Mouse (Mus musculus) lung, postnatal 0 days (tissue): Measurements from ENCODE around the gene Plpp3. TPM values are rescaled to one million over a fixed set of nuclear protein-coding genes. Genes with fewer than 3 reads are reported as not detected.
"Not testable (repeated sequence)": the region's sequence is repeated elsewhere in the genome, so short reads cannot be mapped to it uniquely, and the experiment has no call there.

Experiments
- ATAC-seq: fragments of 200-750 bp; cut with Nextera tagmentation; 2 replicates; pipeline ENCODE4 v1.8.0; 2017; ENCODE audit warnings: moderate library complexity
- DNase-seq: peaks from one replicate; pipeline ENCODE4 v3.0.0-alpha.2; 2016; ENCODE audit warnings: low spot score
- H3K27ac ChIP-seq: fragments of 300-500 bp; sonication (generic); 2 replicates; pipeline ENCODE4 v1.5.1; 2014; ENCODE audit warnings: antibody characterized with exemption, mild to moderate bottlenecking, low read length, mixed read lengths
- H3K27me3 ChIP-seq: fragments of 300-500 bp; sonication (generic); replicated peaks from 2 replicates; pipeline ENCODE4 v1.6.1; 2014; ENCODE audit warnings: low read length, mixed read lengths; ENCODE audit not compliant: insufficient read depth
- H3K36me3 ChIP-seq: fragments of 300-500 bp; sonication (generic); 2 replicates; pipeline ENCODE4 v1.6.1; 2014; ENCODE audit warnings: low read length, mixed read lengths; ENCODE audit not compliant: insufficient read depth
- H3K4me1 ChIP-seq: fragments of 300-500 bp; sonication (generic); 2 replicates; pipeline ENCODE4 v1.6.1; 2014; ENCODE audit warnings: antibody characterized with exemption, low read depth, low read length, mixed read lengths; ENCODE audit not compliant: insufficient read depth
- H3K4me2 ChIP-seq: fragments of 300-500 bp; sonication (generic); replicated peaks from 2 replicates; pipeline ENCODE4 v1.6.1; 2014; ENCODE audit warnings: low read depth, mild to moderate bottlenecking, low read length, moderate library complexity, mixed read lengths
- H3K4me3 ChIP-seq: fragments of 300-500 bp; sonication (generic); 2 replicates; pipeline ENCODE4 v1.5.1; 2014; ENCODE audit warnings: low read depth, low read length
- H3K9ac ChIP-seq: fragments of 300-500 bp; sonication (generic); replicated peaks from 2 replicates; pipeline ENCODE4 v1.6.1; 2014; ENCODE audit warnings: low read depth, mild to moderate bottlenecking
- H3K9me3 ChIP-seq: fragments of 300-500 bp; sonication (generic); 2 replicates; pipeline ENCODE4 v1.6.1; 2016; ENCODE audit warnings: low read length, mixed read lengths
- CTCF ChIP-seq: IDR thresholded peaks from 2 replicates; pipeline ENCODE4 v1.5.1; 2016; ENCODE audit warnings: antibody characterized with exemption, mild to moderate bottlenecking
- EP300 ChIP-seq: IDR thresholded peaks from 2 replicates; pipeline ENCODE4 v1.6.1; 2016; ENCODE audit warnings: antibody characterized with exemption, mild to moderate bottlenecking, control low read depth
- WGBS: fragments of 180-500 bp; shearing (Covaris S2); extraction: QIAGEN DNeasy Blood & Tissue Kit; methylation state at CpG from one replicate; pipeline ENCODE4 v1.1.7; 2014; 5-methylcytosine and 5-hydroxymethylcytosine counted together
- polyA plus RNA-seq: library from polyadenylated mRNA; unstranded; fragments of >200 nt; fragmentation: Nextera tagmentation; extraction: Ambion mirVana; gene quantifications from 2 replicates; pipeline ENCODE4 v1.2.1, GENCODE M21; 2015

Plpp3 gene
- polyA plus RNA-seq, 1 experiment from 2014 or later = 134 TPM

DNA sequence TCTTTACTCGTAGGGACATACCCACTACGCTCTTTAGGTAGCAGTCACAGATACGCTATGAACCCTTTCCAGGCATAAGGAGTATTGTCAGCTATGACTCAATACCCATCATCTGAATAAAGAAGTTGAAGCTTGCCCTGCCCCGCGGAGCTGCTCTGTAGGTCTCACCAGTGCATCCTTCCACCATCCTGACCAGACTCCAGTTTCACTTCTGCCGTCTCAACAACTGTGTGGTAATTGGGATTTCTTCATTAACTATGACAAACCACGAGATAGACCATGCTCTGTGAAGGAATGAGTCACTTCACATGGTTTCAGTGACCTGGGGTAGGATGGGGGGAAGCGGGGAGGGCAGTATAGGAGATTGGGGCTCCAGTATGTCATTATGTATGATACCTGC, 106.5 kb downstream of the Plpp3 start:
- TF ChIP-seq CTCF (no peak), EP300 (no peak)
- no peak overlapping the region for H3K9ac ChIP-seq
- DNase-seq = no peak
- no peak overlapping the region for H3K4me2 ChIP-seq
- H3K36me3 ChIP-seq = no peaks in the 10 kb centered on the region
- H3K27ac ChIP-seq = no peak overlapping the region
- 91% methylated on average over 8 of the region's 8 CpGs for WGBS
- no peaks in the 10 kb centered on the region for H3K4me1 ChIP-seq
- no peak overlapping the region for H3K4me3 ChIP-seq
- H3K27me3 ChIP-seq = no peaks in the 10 kb centered on the region
- ATAC-seq = no peak
- no peaks in the 10 kb centered on the region for H3K9me3 ChIP-seq

- Histone ChIP-seq H3K27ac (no peak overlapping the region), H3K4me2 (no peak overlapping the region), H3K27me3 (no peaks in the 10 kb centered on the region), H3K36me3 (no peaks in the 10 kb centered on the region), H3K4me1 (no peaks in the 10 kb centered on the region), H3K9me3 (no peaks in the 10 kb centered on the region), H3K9ac (no peak overlapping the region), H3K4me3 (no peak overlapping the region)
- no peak for DNase-seq
- 79% methylated on average over 8 of the region's 8 CpGs for WGBS
- ATAC-seq = no peak
- no peak for TF ChIP-seq EP300
- TF ChIP-seq CTCF = no peak
These were observed 107.9 kb downstream of the Plpp3 start for GRCm38 (mm10) chr4:105265041-105265440.

DNA sequence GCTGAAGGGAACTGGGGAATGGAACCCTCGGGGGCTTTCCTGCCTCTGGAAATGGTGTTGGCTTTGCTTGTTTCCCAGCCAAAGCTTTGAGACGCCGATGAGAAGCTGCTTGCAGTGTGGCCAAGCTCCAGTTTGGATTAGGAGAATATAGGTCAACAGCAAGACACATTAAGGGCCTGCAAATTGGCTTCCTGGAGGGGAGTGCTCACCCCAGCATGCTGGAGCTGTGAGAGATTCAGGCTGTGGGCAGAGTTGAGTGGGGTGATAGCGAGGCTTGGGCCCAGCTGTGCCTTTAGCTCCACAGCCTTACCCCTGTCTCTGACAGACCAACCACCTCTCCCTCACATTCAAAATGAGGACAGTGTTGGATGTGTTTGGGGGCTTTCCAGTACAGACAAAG, 108.5 kb downstream of the Plpp3 start:
- H3K36me3 ChIP-seq = no peaks in the 10 kb centered on the region
- ATAC-seq = peak; percentile 87
- no peak overlapping the region for H3K27ac ChIP-seq
- TF ChIP-seq CTCF = no peak
- no peak for TF ChIP-seq EP300
- no peaks in the 10 kb centered on the region for H3K27me3 ChIP-seq
- no peaks in the 10 kb centered on the region for H3K9me3 ChIP-seq
- peak; percentile 53 for DNase-seq
- H3K9ac ChIP-seq = no peak overlapping the region
- WGBS = 58% methylated on average over 4 of the region's 4 CpGs
- no peak overlapping the region for H3K4me3 ChIP-seq
- no peak overlapping the region for H3K4me2 ChIP-seq
- no peaks in the 10 kb centered on the region for H3K4me1 ChIP-seq

GRCm38 (mm10) chr4:105268202-105268730, 111.1 kb downstream of the Plpp3 start:
- H3K27me3 ChIP-seq = no peaks in the 10 kb centered on the region
- H3K4me2 ChIP-seq = no peak overlapping the region
- no peak overlapping the region for H3K27ac ChIP-seq
- no peak overlapping the region for H3K9ac ChIP-seq
- no peaks in the 10 kb centered on the region for H3K9me3 ChIP-seq
- no peak overlapping the region for H3K4me3 ChIP-seq
- WGBS = 65% methylated on average over 6 of the region's 6 CpGs
- H3K36me3 ChIP-seq = no peaks in the 10 kb centered on the region
- no peak for DNase-seq
- no peak for ATAC-seq
- TF ChIP-seq EP300 (no peak), CTCF (no peak)
- H3K4me1 ChIP-seq = no peaks in the 10 kb centered on the region

GRCm38 (mm10) chr4:105269398-105269797, 112.3 kb downstream of the Plpp3 start:
- H3K27me3 ChIP-seq, DNase-seq, H3K4me3 ChIP-seq, H3K27ac ChIP-seq, ATAC-seq, H3K36me3 ChIP-seq, H3K4me1 ChIP-seq, H3K4me2 ChIP-seq, H3K9ac ChIP-seq, H3K9me3 ChIP-seq: not testable (repeated sequence)
- WGBS = 97% methylated on average over 6 of the region's 7 CpGs

DNA sequence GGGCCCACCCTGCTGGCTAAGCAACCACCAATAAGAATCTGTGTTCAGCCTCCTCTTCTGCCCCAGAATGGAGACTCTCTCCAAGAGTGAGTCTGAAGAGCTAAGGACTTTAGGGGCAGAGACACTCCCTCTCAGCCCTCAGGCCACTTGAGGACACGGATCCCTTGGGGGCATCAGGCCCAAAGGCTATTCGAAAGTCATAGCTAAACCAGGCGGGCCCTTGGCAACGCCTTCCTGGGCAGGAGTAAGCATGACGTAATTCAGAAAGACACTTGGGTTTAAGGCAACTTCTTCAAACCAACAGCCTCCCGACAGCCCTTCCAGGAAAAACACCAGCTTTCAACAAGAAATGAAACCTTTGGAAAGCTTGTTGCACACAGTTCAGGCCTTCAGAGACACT, 114.0 kb downstream of the Plpp3 start:
- Histone ChIP-seq H3K27ac (no peak overlapping the region), H3K36me3 (no peaks in the 10 kb centered on the region), H3K9ac (no peak overlapping the region), H3K4me1 (no peaks in the 10 kb centered on the region), H3K9me3 (no peaks in the 10 kb centered on the region), H3K4me3 (no peak overlapping the region), H3K27me3 (no peaks in the 10 kb centered on the region), H3K4me2 (no peak overlapping the region)
- 56% methylated on average over 6 of the region's 6 CpGs for WGBS
- ATAC-seq = peak; percentile 26; the same call in 1 of the 2 replicates
- TF ChIP-seq CTCF (no peak), EP300 (no peak)
- DNase-seq = no peak

- Histone ChIP-seq H3K4me1 (no peaks in the 10 kb centered on the region), H3K27ac (no peak overlapping the region), H3K9ac (no peak overlapping the region), H3K36me3 (no peaks in the 10 kb centered on the region), H3K9me3 (no peaks in the 10 kb centered on the region), H3K27me3 (no peaks in the 10 kb centered on the region), H3K4me2 (no peak overlapping the region), H3K4me3 (no peak overlapping the region)
- ATAC-seq = no peak
- no peak for DNase-seq
- WGBS = 100% methylated on average over 2 of the region's 2 CpGs
- TF ChIP-seq EP300 (no peak), CTCF (no peak)
These were observed 115.9 kb downstream of the Plpp3 start for GRCm38 (mm10) chr4:105273034-105273433.
